Mouse (Mus musculus) skeletal muscle tissue, postnatal 0 days (tissue): ENCODE results near the gene Gm3099. TPM values are rescaled to one million over a fixed set of nuclear protein-coding genes. Genes with fewer than 3 reads are reported as not detected.

Experiments used
- polyA plus RNA-seq: library from polyadenylated mRNA; unstranded; fragments of >200 nt; fragmentation: Nextera tagmentation; extraction: Ambion mirVana; gene quantifications from 2 replicates; pipeline ENCODE4 v1.2.1, GENCODE M21; 2015

The Gm3099 gene
- not detected in 2 replicates for polyA plus RNA-seq

GRCm38 (mm10) chr14:3998094-3998493, at the start of gene Gm3099:
TSS of gene Gm3099 (plus strand) at chr14:3998394.

GRCm38 (mm10) chr14:3963247-3963646, 34.9 kb upstream of the Gm3099 start, which contains the start of gene Gm3095:
TSS of gene Gm3095 (plus strand) at chr14:3963547.

GRCm38 (mm10) chr14:4023641-4024040, 25.4 kb downstream of the Gm3099 start, which contains the start of gene Gm5796:
TSS of gene Gm5796 (plus strand) at chr14:4023941.

Other genes starting within 250 kb of the Gm3099 start
- not detected in 2 replicates for gene Gm3002, start 188.3 kb upstream of the Gm3099 start, polyA plus RNA-seq
- gene Gm3033, start 152.1 kb upstream of the Gm3099 start, polyA plus RNA-seq, result not detected in 2 replicates
- gene Gm2916, start 114.2 kb upstream of the Gm3099 start, polyA plus RNA-seq, result not detected in 2 replicates
- gene Gm3029, start 66.6 kb upstream of the Gm3099 start, polyA plus RNA-seq, result 0.18 TPM in 1 of 2 replicates, not detected in the other
- not detected in 2 replicates for gene Gm3095, start 34.8 kb upstream of the Gm3099 start, polyA plus RNA-seq
- 0.10 and 0.22 TPM in 2 replicates for gene Gm5796, start 25.5 kb downstream of the Gm3099 start, polyA plus RNA-seq
- not detected in 2 replicates for gene Gm3115, start 85.7 kb downstream of the Gm3099 start, polyA plus RNA-seq
- gene Gm8108, start 112.1 kb downstream of the Gm3099 start, polyA plus RNA-seq, result 0.21 TPM in 1 of 2 replicates, not detected in the other
- not detected in 2 replicates for gene Gm3127, start 166.6 kb downstream of the Gm3099 start, polyA plus RNA-seq
- 0.12 and 0.17 TPM in 2 replicates for gene Gm2974, start 184.2 kb downstream of the Gm3099 start, polyA plus RNA-seq